Mouse (Mus musculus) hematopoietic stem cell, adult 5-6 weeks (primary cell): Measurements from ENCODE around the gene Pou2f1. TPM values are rescaled to one million over a fixed set of nuclear protein-coding genes. Genes with fewer than 3 reads are reported as not detected.
A peak's percentile ranks its signal among the peaks of the same experiment; 100 is the strongest.
"Not testable (repeated sequence)": the region's sequence is repeated elsewhere in the genome, so short reads cannot be mapped to it uniquely, and the experiment has no call there.

Experiments
- ATAC-seq, 2 experiments: fragments of 125-278 bp in 1 of 2; replicated peaks in 1 of 2; 2 replicates each; pipeline ENCODE4 v1.8.0; 2016 to 2017; ENCODE audit warnings: inconsistent platforms in 2 of 2, mild to moderate bottlenecking in 2 of 2, moderate number of reproducible peaks in 2 of 2, low read depth in 1 of 2, moderate TSS enrichment in 1 of 2; ENCODE audit not compliant: low FRiP score in 2 of 2, poor library complexity in 2 of 2, severe bottlenecking in 2 of 2, insufficient read depth in 1 of 2, low TSS enrichment in 1 of 2
- total RNA-seq: library from RNA; stranded (forward); fragments of 172-1452, 232-1000 nt; gene quantifications from 2 replicates; pipeline ENCODE4 v1.2.3, GENCODE M21; 2017

The Pou2f1 gene
- total RNA-seq, 1 experiment from 2014 or later: 22.8 TPM

DNA sequence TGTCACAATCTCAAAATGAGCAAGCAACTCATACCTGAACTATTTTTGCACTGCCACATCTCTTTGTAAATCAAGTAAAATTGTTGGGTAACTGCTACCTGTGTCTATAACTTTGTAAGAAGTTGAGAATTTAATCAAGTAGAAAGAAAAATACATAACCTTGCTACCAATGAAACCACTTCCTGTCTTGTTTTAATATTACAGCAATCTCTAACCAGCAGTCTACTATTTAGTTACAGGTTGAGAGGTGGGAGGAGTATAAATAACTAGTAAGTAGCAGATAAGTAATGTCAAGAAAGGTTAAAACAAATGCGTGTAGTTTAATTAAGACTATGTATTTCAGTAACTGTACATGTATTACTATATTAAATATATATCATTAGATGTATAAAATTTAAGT, 7.6 kb upstream of the Pou2f1 start:
- no peak for ATAC-seq

DNA sequence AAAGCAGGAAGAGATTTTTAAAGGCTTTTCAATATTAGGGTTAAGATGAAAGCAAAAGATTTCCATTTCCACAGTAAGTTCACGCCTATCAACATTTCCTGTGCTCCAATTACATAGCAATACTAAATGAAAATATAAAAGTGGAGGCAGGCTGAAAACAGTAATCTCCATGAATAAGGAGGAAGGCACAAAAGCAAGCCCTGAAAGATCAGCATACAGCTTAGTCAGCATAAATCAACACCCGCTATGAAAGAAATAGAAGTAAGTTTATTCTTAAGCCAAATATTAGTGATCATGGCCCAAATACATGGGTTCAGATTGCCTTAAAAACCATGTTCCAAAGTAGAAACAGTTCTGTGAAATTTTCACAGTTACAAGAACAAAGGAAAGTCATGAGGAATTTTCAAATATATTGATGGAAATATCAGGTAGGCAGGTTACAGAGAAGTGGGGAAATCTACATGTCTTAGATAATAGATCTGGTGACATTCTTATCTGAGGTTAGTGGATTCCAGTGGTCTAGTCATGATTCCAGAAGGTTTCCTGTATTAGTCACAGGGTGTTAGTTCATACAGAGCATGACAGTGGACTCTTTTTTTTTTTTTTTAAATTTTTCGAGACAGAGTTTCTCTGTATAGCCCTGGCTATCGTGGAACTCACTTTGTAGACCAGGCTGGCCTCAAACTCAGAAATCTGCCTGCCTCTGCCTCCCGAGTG, 6.3 kb upstream of the Pou2f1 start:
- ATAC-seq: no peak

DNA sequence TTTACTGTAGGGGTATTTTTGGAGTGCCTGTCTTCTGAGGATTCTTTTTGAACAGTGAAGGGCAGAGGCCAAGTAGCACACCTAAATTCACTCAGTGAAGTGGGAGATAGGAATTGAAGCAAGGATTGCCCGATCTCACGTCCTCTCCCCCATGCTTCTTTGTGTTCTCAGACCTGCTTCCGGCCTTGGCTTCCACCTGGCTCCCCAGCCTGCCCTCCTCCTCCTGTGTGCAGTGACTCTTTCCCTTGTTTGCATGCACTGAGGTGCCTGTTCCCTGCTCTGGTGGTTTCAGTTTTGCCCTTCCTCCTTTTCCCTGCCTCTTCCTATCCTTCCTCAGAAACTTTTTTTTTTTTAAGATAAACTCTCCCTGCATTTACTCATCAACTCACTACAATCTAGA, 4.5 kb upstream of the Pou2f1 start:
- ATAC-seq: no peak

DNA sequence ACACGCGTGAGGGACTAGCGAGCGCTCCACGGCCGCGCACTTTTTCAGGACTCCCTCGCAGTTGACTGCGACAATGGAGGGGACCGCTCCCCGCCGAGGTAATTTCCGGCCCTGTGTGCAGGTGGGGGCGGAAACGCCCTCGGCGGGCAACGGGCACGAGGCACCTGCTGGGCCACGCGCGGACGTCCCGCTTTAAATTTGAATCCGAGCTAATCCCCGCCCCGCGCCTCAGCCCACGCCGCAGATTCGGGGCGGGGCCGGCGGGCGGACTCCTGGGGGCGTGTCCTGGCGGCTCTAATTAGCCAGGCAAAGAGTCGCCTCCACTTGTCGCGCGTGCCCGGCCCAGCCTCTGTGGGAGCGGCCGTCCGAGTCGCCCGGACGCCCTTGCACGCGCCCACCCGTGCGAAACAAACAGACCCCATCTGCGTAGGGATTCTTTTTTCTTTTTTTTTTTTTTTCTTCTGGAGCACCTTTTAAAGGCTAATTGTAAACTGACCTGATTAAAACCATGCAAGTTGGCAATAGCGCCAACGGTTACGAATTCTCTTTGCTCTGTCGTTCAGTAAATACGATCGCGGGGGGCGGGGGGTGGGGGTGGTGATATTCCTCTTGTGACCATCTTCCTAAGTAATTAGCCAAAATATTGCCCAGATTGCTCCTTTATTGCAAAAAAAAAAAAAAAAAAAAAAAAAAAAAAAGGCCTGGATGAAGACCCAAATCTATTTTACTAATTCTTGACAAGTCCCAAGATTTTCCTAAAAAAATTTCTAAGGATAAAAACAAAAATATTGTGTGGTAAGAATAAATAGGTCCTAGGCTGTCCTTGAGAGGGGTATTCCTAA, 924 bp upstream of the Pou2f1 start:
- ATAC-seq: peak; percentile 58 to 68

DNA sequence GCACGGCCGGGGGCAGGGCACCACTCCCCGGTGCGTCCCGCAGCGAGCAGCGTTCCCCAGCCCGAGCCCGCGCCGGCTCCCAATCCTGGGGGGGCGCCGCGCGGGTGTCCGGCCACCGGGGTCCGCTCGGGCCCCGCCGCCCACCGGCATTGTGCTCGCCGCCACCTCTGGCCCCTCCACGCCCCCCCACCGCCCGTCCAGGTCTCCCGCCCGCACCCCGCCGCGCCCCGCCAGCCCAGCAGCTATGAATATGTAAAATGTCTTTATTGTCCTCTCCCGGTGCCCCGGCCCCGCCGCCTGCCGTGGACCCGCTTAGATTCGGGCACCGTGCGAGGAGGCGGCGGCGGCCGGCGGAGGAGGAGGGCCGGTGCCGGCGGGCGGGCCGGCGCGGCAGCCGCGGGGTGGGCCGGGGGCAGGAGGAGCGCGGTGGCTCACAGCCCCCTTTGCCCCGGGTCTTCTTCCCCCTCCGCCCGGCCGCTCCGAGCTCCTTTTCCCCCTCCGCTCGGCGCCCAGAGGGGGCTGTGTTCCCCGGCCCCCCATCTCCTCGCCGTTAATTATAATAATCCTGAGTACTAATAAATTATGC, 481 bp downstream of the Pou2f1 start:
- ATAC-seq: no peak

DNA sequence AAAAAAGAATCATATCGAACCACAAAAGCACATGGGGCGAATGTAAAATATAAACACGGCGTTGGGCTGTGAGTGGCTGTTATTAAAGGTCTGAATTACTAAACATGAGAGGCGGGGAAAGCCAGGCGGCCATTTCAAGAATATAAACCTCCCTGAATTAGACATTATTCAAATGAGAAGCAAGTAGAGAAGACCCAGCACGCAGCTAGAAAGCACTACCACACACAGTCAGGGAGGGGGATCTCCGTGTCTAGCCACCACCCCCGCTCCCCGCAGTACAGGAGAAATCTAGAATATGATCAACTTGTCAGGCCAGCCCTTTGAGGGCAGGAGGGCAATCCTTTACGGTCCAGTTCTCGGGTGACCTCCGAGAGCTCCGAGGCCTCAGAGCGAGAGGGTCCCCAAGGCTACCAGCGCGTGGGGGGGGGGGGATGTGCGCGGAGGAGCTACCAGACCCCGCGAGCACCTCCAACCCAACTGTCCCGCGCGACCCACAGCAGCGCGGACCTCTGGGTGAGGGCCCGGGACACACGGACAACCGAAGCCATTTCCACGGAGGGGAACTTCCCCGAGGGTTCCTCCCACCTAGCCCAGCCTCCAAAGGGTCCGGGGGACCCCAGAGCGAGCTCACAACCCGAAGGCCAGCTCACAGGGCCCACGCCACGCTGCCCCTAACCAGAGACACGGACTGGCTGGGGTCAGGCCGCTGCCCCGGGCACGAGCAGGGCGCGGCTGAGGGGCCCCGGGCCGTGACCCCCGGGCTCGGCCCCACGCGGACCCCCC, 1.2 kb downstream of the Pou2f1 start:
- peak; percentile 2 to 13; a peak in 2 of 4 replicates for ATAC-seq

DNA sequence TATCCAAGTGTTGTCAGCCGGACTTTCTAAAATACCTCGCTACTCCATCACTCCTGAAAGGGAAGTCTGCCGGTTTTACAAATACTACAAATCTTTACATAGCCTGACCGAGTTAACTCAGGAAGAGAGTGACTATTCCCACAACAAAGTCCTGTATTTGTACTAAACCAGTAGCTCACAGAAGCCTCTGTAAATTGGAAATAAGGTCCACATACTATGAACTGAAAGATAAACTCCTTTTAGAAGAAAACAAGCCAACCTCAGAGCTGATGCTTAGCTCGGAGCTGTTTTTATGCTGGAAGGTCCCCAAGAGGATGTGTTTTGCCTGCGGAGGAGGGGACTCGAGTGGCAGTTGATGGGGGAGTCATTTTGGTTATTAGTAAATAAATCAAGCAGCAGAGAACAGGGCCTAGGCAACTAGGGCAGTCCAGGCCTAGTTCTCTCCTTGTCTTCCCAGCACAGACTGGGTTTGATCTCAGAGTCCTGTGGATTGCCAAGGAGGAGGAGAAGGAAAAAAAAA, 1.8 kb downstream of the Pou2f1 start:
- peak in 1 of 2 experiments; percentile 0; a peak in 1 of 4 replicates for ATAC-seq

DNA sequence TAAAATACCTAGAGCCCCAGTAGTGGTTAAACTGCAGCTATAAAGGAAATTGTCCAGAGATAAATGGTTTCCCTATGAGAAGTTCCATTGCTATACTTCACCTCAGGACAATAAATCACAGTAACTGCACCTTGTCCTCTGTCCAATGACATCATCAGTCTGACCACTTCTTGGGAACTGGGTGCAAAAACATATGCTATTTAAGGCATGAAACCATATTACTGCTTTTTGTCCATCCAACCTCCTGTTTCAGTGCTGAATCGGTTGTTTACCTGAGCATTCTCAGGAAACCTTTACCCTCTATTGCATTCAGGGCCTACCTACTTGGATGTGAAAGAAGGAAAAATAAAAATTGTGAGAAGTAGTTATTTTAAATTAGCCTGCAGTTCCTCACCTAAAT, 2.8 kb downstream of the Pou2f1 start:
- ATAC-seq: no peak

DNA sequence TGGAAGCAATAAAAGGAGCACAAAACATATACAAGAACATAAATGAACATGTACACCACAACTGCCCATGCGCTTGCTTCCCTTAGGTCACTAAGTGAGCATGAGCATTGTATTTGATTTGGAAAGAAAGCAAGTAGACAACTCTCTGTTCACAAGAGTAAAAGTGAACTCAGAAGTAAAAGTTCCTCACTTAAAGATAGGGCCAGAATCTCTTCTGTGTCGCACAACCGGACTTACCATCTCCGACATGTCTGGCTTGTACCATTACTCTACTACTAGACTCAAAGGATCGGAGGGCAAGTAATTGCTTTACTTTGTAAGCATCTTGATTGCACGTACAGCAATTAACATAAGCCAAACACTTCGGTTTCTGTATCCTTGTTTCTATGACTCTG, 6.8 kb downstream of the Pou2f1 start:
- ATAC-seq: no peak

DNA sequence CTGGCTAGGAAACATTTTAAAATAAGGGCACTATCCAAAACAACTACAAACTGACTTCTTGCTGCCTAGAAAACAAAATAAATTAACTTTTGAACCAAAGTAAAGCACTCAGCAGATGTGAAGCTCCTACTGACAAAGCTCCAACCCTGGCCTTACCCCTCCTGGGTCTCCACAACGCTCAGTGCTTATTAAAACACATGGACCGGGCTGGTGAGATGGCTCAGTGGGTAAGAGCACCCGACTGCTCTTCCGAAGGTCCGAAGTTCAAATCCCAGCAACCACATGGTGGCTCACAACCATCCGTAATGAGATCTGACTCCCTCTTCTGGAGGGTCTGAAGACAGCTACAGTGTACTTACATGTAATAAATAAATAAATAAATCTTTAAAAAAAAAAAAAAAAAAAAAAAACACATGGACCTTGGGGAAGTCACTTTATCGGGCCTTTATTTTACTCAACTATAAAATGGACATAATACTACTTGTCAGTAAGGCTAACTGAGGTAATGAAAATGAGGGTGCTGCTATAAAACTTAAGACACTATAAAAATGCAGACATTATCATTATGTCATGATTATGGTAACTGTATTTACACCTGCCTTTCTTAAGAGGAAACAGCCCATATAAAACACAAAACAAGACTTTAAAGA, 7.3 kb downstream of the Pou2f1 start:
- not testable (repeated sequence) for ATAC-seq

DNA sequence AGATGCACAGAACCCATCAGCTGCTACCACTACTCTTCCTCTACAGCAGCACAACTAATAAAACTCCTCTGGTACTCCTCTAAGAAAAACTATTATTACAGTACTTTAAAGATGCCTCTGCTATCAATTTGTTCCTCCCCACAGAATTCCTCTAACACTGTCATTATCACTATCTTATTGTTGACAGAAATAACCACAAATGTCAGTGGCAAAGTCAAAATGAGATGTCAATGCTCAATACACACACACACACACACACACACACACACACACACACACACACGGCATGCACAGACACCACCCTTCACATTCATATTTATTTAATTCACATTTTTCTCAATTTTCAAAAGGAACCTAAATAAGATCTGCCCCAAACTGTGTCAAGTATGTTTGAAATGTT, 8.2 kb downstream of the Pou2f1 start:
- no peak for ATAC-seq

DNA sequence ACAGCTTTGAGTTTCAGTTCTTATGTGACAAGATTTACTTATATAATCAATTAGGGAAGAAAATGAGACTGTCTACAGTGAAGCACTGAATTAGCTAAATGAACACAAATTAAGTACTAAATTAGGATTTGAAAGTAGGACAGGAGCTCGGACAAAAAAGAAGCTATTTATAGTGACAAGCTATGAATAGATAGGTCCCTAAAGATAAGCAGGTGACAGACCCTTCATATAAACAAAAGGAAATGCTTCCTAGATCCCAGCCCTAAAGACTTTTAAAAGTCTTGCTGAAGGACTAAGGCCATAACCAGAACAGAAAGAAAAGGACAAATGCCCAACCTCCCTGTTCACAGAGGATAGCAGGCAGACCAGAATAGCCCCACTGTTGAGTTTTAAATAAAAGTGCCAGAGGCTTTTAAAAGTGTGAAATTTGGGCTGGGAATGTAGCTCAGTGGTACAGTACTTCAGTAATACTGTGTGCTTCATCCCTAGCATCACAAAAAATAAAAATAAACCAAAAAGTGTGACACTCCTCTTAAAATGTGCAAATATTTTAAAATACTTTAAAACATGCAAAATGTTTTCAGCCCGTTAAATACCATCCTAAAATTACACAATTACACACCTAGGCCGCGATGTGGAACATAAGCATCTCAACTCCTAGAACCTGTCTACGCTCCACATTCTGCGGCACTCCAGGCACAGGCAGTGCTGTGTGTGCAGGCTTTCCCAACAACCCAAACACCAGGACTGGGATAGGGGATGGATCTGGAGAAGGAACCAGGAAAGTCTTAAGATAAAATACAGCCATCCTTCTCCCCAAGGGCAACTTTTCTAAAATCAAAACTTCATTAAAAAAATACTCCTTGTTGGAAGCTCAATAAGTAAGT, 9.0 kb downstream of the Pou2f1 start:
- no peak for ATAC-seq

DNA sequence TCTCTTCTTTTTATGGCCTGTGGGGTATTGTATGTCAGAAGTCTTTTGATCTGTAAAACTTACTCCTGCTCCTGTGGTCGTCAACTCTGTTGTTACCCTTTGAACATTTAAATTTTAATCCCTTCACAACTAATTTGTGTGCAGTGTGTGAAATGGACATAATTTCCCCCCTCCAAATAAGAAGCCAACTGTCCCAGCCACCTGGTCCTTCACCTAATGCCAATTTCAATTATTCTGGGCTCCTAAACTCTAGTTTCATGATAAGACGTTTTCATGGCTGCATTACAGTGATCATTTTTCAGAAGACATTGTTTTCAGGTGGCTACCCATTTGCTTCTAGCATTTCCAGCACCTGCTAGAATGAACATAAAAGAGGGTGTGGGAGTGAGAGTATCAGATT, 13.9 kb downstream of the Pou2f1 start:
- ATAC-seq: no peak

DNA sequence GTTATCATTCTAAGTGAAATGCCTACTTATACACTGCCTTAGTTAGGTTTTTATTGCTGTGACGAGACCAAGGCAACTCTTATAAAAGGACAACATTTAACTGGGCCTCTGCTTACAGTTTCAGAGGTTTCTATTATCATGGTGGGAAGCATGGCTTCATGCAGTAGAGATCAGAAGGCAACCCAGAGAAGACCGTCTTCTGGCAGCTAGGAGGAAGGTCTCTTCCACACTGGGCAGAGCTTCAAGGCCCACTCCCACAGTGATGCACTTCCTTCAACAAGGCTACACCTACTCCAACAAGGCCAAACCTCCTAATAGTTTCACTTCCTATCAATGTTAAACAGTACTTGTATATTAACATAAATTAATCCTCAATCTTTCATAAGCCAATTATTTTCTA, 14.4 kb downstream of the Pou2f1 start:
- no peak for ATAC-seq

DNA sequence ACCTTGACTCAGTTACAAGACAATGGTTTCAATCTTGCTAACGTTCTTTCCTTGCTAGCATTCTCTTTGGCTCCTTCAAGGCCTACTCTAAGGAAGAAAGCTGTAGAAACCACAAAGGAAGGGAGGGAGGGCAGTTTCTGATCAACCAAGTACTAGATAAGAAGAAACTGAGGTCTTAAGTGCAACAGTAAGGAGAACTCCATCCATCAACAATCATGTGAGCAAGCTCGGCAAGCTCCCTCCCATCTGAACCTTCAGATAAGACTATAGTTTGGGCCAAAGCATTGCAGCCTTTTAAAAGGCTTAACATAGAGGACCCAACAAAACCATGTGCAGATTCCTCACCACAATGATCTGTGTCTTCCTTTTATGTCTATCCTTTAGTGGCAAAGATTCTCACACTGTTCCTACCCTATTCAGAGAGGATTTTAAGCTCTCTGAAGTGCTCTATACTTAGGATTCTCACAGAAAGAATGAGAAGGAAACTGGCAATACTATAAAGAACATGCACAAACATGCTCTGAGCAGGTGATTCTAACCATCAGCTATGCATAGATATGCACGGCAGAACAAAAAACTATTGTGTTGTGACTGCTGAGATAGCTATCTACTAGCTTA, 16.6 kb downstream of the Pou2f1 start:
- ATAC-seq: peak; percentile 42 to 59

DNA sequence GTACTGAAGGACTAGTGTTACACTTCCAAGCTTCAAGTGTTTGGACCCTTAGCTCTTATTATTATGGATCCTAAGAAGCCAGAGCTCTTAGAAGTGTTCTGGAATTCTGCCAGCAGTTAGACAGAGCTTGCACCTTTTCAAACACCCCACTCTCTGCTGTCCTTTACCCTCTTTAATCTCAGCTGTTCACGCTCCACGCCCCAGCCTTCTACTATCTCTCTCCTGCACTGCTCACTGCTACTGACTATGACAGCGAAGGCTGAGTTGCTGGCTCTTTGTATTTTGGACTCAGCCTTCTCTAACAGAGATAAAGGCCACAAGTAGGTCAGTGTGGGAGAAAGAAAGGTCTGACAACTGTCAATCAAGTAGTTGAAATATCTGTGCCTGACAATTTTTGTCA, 17.3 kb downstream of the Pou2f1 start:
- ATAC-seq: peak; percentile 32 to 43; a peak in 1 of 4 replicates
